Mouse (Mus musculus) naive thymus-derived CD4-positive, alpha-beta T cell, adult 5 months (primary cell): Measurements from ENCODE around the gene Nrp2. TPM values are rescaled to one million over a fixed set of nuclear protein-coding genes. Genes with fewer than 3 reads are reported as not detected.

Experiments used
- polyA plus RNA-seq: library from polyadenylated mRNA; unstranded; fragments of 100-300 nt; shearing (Covaris generic); gene quantifications from one replicate; pipeline ENCODE4 v1.2.1, GENCODE M21; 2017

Nrp2 gene
- 0.17 TPM for polyA plus RNA-seq

DNA sequence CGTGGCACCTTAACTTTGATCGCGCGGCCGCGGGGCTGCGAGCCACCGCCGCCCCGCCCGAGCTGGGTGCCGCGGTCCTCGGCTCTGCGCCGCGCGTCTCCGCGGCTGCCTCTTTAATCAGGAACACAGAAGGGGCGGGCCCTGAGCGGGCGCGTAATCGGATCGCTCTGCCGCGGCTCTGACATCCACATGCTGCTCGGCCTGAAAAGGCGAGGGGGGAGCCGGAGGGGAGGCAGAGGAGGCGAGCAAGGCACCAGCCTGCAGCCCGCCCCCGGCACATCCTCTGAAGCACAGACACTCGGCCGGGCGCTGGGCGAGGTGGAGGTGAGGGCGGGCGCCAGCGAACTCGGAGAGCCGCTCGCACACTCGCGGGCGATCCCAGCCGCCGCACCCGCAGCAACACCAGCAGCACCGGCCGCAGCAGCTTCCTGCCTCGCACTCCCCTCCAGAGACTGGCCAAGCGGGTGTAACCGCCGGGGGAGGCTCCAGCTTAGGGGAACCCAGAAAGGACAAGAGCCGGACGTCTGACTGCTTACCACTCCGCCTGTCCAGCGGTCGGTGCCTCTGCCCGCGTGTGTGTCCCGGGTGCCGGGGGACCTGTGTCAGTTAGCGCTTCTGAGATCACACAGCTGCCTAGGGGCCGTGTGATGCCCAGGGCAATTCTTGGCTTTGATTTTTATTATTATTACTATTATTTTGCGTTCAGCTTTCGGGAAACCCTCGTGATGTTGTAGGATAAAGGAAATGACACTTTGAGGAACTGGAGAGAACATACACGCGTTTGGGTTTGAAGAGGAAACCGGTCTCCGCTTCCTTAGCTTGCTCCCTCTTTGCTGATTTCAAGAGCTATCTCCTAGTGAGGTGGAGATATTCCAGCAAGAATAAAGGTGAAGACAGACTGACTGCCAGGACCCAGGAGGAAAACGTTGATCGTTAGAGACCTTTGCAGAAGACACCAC, at the start of gene Nrp2:
Gene Nrp2, plus strand, starts transcription at position 128 of the 959 bp plus-strand sequence.

